Mouse (Mus musculus) spleen, postnatal 4 days (tissue): Measurements from ENCODE around the gene Gm13275.
"Not testable (repeated sequence)": the region's sequence is repeated elsewhere in the genome, so short reads cannot be mapped to it uniquely, and the experiment has no call there.

Source experiments
- DNase-seq, 2 experiments: peaks; one replicate each; pipeline ENCODE4 v3.0.0; 2022; ENCODE audit warnings: low spot score in 2 of 2

Gene Gm13275

GRCm38 (mm10) chr4:88797097-88797496 is 2.8 kb downstream of the Gm13275 start, which contains the start of gene Gm13279:
TSS of gene Gm13279 (plus strand) at chr4:88797397.
- not testable (repeated sequence) for DNase-seq

GRCm38 (mm10) chr4:88799365-88799764 is 5.1 kb downstream of the Gm13275 start, which contains the start of gene Gm13285:
TSS of gene Gm13285 (plus strand) at chr4:88799665.
- DNase-seq, result not testable (repeated sequence)

- not testable (repeated sequence) for DNase-seq
These were observed 8.7 kb downstream of the Gm13275 start, which contains the start of gene Gm13287 for GRCm38 (mm10) chr4:88802954-88803353. TSS of gene Gm13287 (plus strand) at chr4:88803254.

GRCm38 (mm10) chr4:88805231-88805630 is 10.9 kb downstream of the Gm13275 start, which contains the start of gene Gm13288:
TSS of gene Gm13288 (plus strand) at chr4:88805531.
- not testable (repeated sequence) for DNase-seq

- DNase-seq, result not testable (repeated sequence)
These were observed 11.5 kb downstream of the Gm13275 start for GRCm38 (mm10) chr4:88805761-88806160.

GRCm38 (mm10) chr4:88815928-88816327 is 21.6 kb downstream of the Gm13275 start, which contains the start of gene Ifna7:
TSS of gene Ifna7 (plus strand) at chr4:88816228.
- no peak for DNase-seq

GRCm38 (mm10) chr4:88819659-88820058 is 25.4 kb downstream of the Gm13275 start, which contains the start of gene Ifna11:
TSS of gene Ifna11 (plus strand) at chr4:88819959.
- DNase-seq, result no peak

GRCm38 (mm10) chr4:88822995-88823394 is 28.7 kb downstream of the Gm13275 start:
- DNase-seq, result no peak

- not testable (repeated sequence) for DNase-seq
These were observed 32.8 kb downstream of the Gm13275 start, which contains the start of gene Ifna6 for GRCm38 (mm10) chr4:88827116-88827515. TSS of gene Ifna6 (plus strand) at chr4:88827416.

GRCm38 (mm10) chr4:88830523-88830922 is 36.2 kb downstream of the Gm13275 start:
- DNase-seq, result no peak

GRCm38 (mm10) chr4:88835225-88835624 is 40.9 kb downstream of the Gm13275 start, which contains the start of gene Ifna5:
TSS of gene Ifna5 (plus strand) at chr4:88835525.
- not testable (repeated sequence) for DNase-seq

GRCm38 (mm10) chr4:88838828-88839227 is 44.5 kb downstream of the Gm13275 start:
- no peak for DNase-seq

GRCm38 (mm10) chr4:88840058-88840457 is 45.8 kb downstream of the Gm13275 start:
- no peak for DNase-seq

- no peak for DNase-seq
These were observed 47.2 kb downstream of the Gm13275 start, which contains the start of gene Ifna4 for GRCm38 (mm10) chr4:88841438-88841911. TSS of gene Ifna4 (plus strand) at chr4:88841861.
